Mouse (Mus musculus) lung, adult 2 months (tissue): Measurements from ENCODE around the gene Dab1.

Source experiments
- CTCF ChIP-seq: fragments of 200-500 bp; IDR thresholded peaks from 2 replicates; pipeline ENCODE4 v1.5.1; 2011; ENCODE audit warnings: mild to moderate bottlenecking, low read length, control low read depth; ENCODE audit not compliant: insufficient read depth
- POLR2A ChIP-seq: fragments of 200-500 bp; IDR thresholded peaks from 2 replicates; pipeline ENCODE4 v1.6.1; 2011; ENCODE audit warnings: low read depth, mild to moderate bottlenecking, control low read depth, low read length, borderline replicate concordance; ENCODE audit errors: extremely low read depth

DNA sequence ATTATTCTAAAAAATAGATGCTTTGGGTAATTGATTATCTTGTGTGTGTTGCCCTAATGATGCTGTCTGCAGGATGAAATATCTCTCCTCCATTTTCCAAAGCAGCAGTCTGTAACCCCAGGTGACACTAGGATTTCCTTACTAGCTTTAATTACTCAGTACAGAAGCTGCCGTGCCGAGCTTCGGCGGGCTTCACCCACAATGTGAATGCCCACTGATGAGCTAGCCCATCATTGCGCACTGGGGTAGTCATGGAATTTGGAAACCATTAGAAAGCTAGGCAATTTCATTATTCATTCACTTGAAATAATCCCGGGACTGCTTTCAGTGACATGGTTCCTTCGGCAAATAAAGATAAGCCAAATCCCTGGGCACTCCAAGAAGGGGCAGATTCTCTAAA lies 894.5 kb downstream of the Dab1 start:
- TF ChIP-seq CTCF (no peak), POLR2A (no peak)
